Mouse (Mus musculus): Measurements from ENCODE around the gene Ryr1.

Gene Ryr1

GRCm38 (mm10) chr7:29124970-29125369 is at the start of gene Ryr1:
Ryr1 (minus strand) TSS chr7:29125179.
- no peak for DNase-seq (ENCODE audit: low spot score in 2 of 2)

- no peak for DNase-seq (ENCODE audit: low spot score in 2 of 2)
Observed at GRCm38 (mm10) chr7:29172390-29173016, 47.5 kb upstream of the Ryr1 start.

GRCm38 (mm10) chr7:29171562-29172097 is 46.7 kb upstream of the Ryr1 start:
- no peak for DNase-seq (ENCODE audit: low spot score in 2 of 2)

- DNase-seq (ENCODE audit: low spot score in 2 of 2): no peak
Observed at GRCm38 (mm10) chr7:29170755-29171561, 46.0 kb upstream of the Ryr1 start.

GRCm38 (mm10) chr7:29170066-29170754 is 45.2 kb upstream of the Ryr1 start, which contains the start of the genes Ggn and Spred3:
Ggn (plus strand) TSS chr7:29170210.
Spred3 (minus strand) TSS chr7:29170411.
- peak; percentile 69 to 83 for DNase-seq (ENCODE audit: low spot score in 2 of 2)

- DNase-seq (ENCODE audit: low spot score in 2 of 2): peak; percentile 83
Observed at GRCm38 (mm10) chr7:29169231-29170065, 44.5 kb upstream of the Ryr1 start.

- no peak for DNase-seq (ENCODE audit: low spot score in 2 of 2)
Observed at GRCm38 (mm10) chr7:29168791-29169230, 43.8 kb upstream of the Ryr1 start.

GRCm38 (mm10) chr7:29168121-29168695 is 43.2 kb upstream of the Ryr1 start:
- DNase-seq (ENCODE audit: low spot score in 2 of 2): no peak

GRCm38 (mm10) chr7:29167656-29168055 is 42.7 kb upstream of the Ryr1 start:
- no peak for DNase-seq (ENCODE audit: low spot score in 2 of 2)

GRCm38 (mm10) chr7:29162750-29163525 is 38.0 kb upstream of the Ryr1 start:
- DNase-seq (ENCODE audit: low spot score in 2 of 2): no peak

- no peak for DNase-seq (ENCODE audit: low spot score in 2 of 2)
Observed at GRCm38 (mm10) chr7:29162294-29162693, 37.3 kb upstream of the Ryr1 start.

GRCm38 (mm10) chr7:29158264-29158663 is 33.3 kb upstream of the Ryr1 start:
- no peak for DNase-seq (ENCODE audit: low spot score in 2 of 2)

GRCm38 (mm10) chr7:29155838-29156782 is 31.1 kb upstream of the Ryr1 start, which contains the start of gene Fam98c:
Fam98c (minus strand) TSS chr7:29156234.
- peak; percentile 83 to 84 for DNase-seq (ENCODE audit: low spot score in 2 of 2)

- DNase-seq (ENCODE audit: low spot score in 2 of 2): peak; percentile 82 to 87
Observed at GRCm38 (mm10) chr7:29155196-29155837, 30.3 kb upstream of the Ryr1 start.

- DNase-seq (ENCODE audit: low spot score in 2 of 2): no peak
Observed at GRCm38 (mm10) chr7:29154018-29154720, 29.2 kb upstream of the Ryr1 start.

- DNase-seq (ENCODE audit: low spot score in 2 of 2): no peak
Observed at GRCm38 (mm10) chr7:29151486-29151885, 26.5 kb upstream of the Ryr1 start.

- DNase-seq (ENCODE audit: low spot score in 2 of 2): no peak
Observed at GRCm38 (mm10) chr7:29148771-29149170, 23.8 kb upstream of the Ryr1 start.

Measured in heart, adult 9 months (tissue).